Mouse (Mus musculus) T-cell, adult 2 months (primary cell): ENCODE results near the gene Zfp292.

Source experiments
- DNase-seq: peaks from one replicate; pipeline ENCODE4 v3.0.0; 2022; ENCODE audit warnings: low spot score

Zfp292 gene

GRCm38 (mm10) chr4:34882291-34882769 lies 430 bp downstream of the Zfp292 start:
- DNase-seq: peak; percentile 50

- no peak for DNase-seq
Measured at GRCm38 (mm10) chr4:34881851-34882250, 909 bp downstream of the Zfp292 start.

DNA sequence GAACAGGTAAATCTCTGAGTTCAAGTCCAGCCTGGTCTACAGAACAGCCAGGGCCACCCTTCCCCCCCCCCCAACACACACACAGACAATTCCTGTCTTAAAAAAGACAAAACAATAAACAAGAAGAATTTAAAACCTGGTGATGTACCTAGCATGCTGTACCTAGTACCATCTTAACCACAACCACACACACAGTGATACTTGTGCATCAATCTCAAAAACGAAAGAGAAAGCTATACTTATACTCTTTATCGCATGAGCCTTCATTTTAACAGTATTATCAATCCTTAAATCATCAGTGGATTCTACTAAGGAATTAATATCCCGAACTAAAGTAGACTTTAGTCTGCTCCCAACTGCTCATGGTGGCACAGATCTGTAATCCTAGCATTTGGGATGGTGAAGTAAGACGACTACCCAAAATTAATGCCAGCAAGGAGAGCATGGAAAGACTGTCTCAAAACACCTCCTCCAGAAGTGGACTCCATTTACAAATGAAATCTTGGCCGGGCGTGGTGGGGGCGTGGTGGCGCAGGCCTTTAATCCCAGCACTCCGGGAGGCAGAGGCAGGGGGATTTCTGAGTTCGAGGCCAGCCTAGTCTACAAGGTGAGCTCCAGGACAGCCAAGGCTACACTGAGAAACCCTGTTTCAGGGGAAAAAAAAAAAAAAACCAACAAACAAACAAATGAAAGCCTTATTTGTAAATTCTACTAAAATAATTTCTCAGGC lies 1.7 kb downstream of the Zfp292 start:
- DNase-seq: peak; percentile 20

DNA sequence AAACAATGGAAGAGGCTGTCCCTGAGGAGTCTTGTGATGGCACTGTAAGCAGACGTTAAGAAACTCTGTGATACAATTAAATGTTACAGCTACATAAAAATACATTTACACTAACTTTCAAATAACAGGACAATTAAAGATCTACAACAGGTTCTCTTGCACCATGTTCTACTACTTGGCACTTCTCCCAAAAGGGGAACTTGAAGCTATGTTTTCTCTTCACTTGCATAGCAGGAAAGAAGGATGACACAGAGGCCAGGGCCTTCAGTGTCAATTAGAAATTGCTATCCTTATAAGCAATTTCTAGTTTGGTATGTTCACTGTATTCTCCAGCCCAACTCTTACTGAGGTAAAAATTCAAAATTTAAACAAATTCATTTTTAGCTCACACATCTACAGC lies 8.5 kb downstream of the Zfp292 start:
- no peak for DNase-seq

DNA sequence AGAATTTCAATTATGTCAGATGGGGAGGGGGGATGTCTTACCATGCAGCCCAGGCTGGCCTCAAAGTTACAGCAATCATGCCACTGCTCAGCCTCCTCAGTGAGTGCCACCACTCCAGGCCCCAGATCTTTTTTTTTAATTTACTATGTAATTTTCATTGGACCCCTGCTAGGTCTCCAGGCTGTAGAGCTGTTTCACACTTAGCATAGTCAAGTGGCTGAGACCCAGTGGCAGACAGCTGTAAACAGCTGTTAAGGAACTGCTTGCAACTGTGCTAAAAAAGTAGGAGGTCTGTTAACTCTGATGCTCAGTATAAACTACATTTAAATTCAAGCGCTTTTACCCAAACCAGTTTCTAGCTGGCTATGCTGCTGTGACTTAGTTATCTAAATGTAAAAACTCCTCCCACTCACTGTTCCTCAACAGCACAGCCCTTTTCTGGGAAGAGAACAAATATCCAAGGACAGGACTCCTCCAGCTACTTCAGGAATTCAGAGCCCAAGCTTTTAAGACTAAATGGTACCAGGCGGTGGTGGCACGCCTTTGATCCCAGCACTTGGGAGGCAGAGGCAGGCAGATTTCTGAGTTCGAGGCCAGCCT lies 9.8 kb downstream of the Zfp292 start:
- DNase-seq: no peak

DNA sequence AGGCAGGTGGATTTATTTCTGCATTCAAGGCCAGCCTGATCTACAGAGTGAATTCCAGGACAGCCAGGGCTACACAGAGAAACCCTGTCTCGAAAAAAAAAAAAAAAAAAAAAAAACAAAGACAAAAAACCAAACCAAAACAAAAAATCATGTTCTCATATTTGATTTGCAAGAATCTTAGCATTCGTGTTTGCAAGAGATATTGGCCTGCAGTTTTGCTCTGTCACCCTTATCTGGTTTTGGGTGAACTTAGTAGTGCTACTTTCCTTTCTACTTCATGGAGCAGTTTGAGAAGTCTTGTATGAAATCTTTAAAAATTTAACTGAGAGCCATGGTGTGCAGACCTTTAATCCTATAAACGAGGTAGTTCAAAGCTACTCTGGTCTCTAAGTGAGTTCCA lies 12.9 kb downstream of the Zfp292 start:
- DNase-seq: no peak

- no peak for DNase-seq
Measured at GRCm38 (mm10) chr4:34861438-34861837, 21.3 kb downstream of the Zfp292 start.

DNA sequence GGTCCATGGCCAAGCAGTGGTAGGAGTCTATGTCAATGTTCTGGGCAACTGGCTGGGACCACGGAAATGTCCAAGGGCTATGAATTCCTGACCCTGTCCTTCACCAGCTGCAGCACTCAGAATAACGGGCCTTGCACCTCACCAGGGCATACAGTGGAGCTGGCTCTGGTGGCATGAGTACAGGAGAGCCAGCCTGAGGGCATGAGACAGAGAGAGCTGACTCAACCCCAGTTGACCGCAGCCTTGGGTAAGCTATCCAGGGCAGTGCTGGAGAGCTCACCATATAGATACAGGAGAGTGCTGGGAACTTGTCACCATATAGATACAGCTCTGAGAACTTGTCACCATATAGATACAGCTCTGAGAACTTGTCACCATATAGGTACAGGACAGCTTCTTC lies 23.3 kb downstream of the Zfp292 start:
- no peak for DNase-seq

DNA sequence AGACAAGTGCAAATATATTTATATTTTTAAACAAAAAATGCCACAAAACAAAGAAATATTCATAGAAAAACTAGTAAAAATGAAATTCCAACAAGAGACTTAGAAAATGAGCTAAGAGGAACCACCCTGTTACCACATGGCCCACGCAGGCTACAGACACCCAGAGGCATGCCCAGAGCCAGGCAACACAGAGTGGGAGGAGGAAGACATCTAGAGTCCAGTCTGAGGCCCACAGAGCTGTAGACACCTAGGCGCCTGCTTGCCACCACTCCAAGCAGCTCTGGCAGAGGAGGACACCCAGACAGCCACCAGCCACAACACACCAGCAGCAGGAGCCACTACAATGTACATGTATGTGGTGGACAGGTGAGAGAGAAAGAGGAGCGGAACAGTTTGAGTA lies 23.9 kb downstream of the Zfp292 start:
- DNase-seq: no peak

GRCm38 (mm10) chr4:34855966-34856365 lies 26.8 kb downstream of the Zfp292 start:
- no peak for DNase-seq

DNA sequence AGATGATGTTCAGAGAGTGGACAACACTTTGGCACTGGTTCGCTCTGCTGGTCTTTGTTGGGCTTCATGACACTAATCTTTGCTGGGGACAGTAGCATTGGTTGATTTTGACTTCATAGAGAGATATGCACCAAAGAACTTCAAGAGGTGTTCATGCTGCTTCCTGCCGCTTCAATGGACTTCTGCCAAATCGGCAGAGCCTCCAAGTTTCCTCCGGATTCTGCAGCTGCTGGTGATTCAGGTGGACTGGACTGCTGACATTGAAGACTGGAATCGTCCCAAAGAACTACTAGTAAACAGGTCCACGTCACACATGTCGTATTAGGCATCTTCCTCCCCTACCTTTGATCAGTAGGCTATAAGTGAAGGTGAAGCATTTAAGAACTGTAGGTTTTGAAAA lies 30.7 kb downstream of the Zfp292 start:
- no peak for DNase-seq

- DNase-seq: no peak
Measured at GRCm38 (mm10) chr4:34850156-34850555, 32.6 kb downstream of the Zfp292 start.

DNA sequence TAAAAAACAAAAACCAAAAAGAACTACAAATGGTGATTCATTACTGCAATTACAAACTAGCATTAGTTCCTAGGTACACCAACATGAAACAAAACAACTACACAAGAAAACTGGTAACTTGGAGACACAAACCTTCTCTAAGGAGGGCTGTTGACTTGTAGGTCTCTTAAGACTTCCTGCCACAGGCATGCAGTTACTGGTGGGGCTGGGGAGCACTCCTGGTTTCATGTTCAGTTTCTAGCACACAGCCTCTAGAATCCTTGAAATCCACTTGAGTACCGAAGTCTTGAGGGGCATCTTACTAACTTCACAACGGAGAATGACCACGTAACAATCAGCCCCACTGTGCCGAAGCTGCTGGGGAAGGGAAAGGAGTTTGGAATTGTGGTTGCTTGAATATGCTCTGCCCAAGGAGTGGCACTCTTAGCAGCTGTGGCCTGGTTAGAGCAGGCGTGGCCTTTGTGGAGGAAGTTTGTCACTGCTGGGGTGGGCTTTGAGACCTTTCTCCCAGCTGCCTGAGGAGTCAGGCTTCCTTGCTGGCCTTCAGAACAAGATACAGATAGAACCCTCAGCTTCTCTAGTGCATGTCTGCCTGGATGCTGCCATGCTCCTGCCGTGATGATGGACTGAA lies 35.0 kb downstream of the Zfp292 start:
- peak; percentile 28 for DNase-seq

DNA sequence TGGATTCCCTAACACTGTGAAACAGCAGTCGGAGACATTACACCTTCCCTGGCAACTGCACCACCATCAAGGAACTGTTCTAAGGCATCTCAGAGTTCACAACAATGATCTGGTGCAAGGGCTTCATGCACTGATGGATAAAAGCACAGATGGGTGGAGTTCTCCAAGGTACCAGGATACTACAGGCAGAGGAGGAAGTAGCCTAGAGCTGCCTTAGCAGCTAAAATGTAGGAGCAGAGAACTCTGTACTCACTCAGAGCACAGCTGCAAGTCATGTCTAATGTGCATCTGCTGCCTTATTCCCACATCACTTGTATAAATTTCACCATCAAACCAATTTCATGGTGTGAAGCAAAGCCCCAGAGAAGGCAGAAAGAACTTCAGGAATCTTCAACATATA lies 38.9 kb downstream of the Zfp292 start:
- no peak for DNase-seq

- DNase-seq: no peak
Measured at GRCm38 (mm10) chr4:34842826-34843225, 39.9 kb downstream of the Zfp292 start.

DNA sequence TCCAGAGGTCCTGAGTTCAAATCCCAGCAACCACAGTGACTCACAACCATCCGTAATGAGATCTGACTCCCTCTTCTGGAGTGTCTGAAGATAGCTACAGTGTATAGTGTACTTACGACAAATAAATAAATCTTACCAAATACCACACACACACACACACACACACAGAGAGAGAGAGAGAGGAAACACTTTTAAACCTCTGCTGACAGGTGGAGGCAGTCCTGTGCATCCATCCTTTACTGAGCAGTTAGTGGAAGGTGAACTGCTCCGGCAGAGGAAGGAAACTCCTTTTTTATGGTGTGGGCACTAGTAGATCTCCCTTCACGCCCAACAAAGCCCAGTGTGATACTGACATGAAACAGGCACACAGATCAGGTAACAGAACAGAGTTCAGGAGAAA lies 51.3 kb downstream of the Zfp292 start:
- no peak for DNase-seq

DNA sequence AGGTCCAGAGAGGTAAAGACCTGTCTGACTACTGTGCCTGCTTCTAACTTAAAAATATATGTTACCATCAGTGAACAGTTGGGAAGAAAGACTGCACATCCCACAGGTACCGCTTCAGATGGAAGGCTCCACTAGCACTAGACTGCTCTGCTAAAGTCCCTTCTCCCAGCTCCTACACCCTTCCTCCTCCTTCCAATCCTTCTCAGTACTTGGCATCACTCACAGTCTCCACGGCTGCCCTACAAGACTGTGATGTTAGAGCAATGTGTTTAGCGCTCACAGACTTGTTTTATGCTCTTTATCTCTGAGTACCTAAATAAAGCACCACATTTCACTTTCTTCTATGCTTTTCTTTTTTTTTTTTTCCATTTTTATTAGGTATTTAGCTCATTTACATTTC lies 53.3 kb downstream of the Zfp292 start:
- DNase-seq: no peak

DNA sequence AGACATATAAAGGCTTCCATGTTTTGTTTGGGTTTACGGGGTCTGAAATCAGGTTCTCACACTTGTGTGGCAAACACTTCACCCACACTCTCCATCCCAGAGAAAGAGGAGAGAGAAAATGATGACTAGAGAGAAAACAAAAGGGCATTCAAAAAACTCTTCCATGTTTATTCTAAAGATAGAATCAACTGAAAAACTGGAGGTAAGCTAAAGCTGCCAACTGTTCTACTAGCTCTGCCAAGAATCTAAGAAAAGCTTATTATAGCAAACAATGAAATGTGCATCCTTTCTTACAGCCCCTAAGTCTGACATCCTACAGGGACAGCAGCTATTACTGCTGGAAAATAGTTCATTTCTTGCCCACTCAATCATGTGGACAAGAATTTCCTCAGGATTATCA lies 58.9 kb downstream of the Zfp292 start:
- DNase-seq: no peak

GRCm38 (mm10) chr4:34819904-34820303 lies 62.9 kb downstream of the Zfp292 start:
- no peak for DNase-seq

DNA sequence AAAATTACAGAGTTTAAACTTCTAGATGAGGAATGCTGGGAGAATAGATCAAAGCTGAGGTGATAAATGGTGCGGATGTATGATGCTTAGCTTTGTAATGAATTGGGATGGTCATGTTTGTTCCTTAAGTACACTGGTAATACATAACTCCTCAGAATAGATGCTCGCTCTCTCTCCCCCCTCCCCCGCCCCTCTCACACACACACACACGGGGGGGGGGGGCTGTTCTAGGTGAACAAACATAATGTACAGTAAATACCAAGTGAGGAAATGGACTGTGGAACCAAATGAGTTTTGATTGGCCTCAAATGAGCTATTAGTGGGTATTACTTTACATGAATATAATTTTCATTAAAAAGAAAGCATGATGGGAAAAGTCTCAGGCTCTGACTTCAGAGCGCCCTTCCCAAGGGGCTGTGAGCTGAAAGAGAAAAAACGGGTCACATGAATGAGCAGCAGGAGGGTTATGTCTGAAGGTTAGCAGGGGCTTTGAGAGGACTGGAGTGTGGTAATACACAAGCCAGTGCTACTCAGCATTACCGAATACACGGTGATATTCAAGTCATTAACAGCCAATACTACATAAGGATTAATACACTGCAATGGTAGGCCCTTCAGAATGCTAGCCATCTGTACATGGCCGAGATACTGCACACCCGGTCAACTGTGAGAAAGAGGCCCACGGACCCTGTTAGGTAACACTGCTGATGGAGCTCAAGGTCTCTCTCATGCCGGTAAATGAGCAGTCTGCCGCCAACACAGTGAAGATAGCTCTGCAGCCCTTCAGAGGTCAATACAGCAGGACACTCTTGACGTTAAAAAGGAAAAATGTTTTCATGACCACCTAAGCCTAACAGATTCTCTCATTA lies 81.4 kb downstream of the Zfp292 start:
- DNase-seq: no peak

- no peak for DNase-seq
Measured at GRCm38 (mm10) chr4:34798005-34798404, 84.8 kb downstream of the Zfp292 start.

GRCm38 (mm10) chr4:34797294-34797983 lies 85.3 kb downstream of the Zfp292 start:
- DNase-seq: no peak
